Mouse (Mus musculus): ENCODE results near the gene Gabrr1.

- TF ChIP-seq CTCF (IDR thresholded peaks at IDR 0.05; ENCODE audit: control insufficient read depth, insufficient read depth, insufficient read length): no peak
- TF ChIP-seq MYOG (IDR thresholded peaks at IDR 0.05; ENCODE audit: control insufficient read depth, extremely low read depth, insufficient read length): no peak
- no peak for TF ChIP-seq MAX (IDR thresholded peaks at IDR 0.05)
- TF ChIP-seq MYOD1 (IDR thresholded peaks at IDR 0.05; ENCODE audit: control insufficient read depth, insufficient read length, low read depth): no peak
- no peak for TF ChIP-seq USF1 (IDR thresholded peaks at IDR 0.05; ENCODE audit: low read depth)
These were observed 14.5 kb downstream of the Gabrr1 start for GRCm38 (mm10) chr4:33146679-33147291.
